Mouse (Mus musculus): ENCODE results near the gene Lpcat3.

GRCm38 (mm10) chr6:124731038-124731437 lies 68.2 kb downstream of the Lpcat3 start:
- no peak for TF ChIP-seq POLR2A (IDR thresholded peaks at IDR 0.05; ENCODE audit: low read depth, low read length)
- no peak for TF ChIP-seq CTCF (conservative IDR thresholded peaks at IDR 0.05; ENCODE audit: insufficient read depth, insufficient read length, low read depth, low read length)

Measured in kidney, adult 2 months (tissue).